Mouse (Mus musculus): ENCODE data around the gene Rbm3. TPM values are rescaled to one million over a fixed set of nuclear protein-coding genes. Genes with fewer than 3 reads are reported as not detected.

Gene Rbm3
- total RNA-seq, 2 experiments from 2014 or later: 33.9 to 82.1 TPM

GRCm38 (mm10) chrX:8164471-8164870, 18.8 kb upstream of the Rbm3 start:
- intact Hi-C loops (cut with DNase I): no loop called here
- H3K4me3 ChIP-seq: no peak overlapping the region
- no peak for DNase-seq
- no peak for TF ChIP-seq CTCF (IDR thresholded peaks at IDR 0.05)
- H3K27ac ChIP-seq: no peak overlapping the region

- TF ChIP-seq CTCF (IDR thresholded peaks at IDR 0.05): no peak
- intact Hi-C loops (cut with DNase I): no loop called here
- no peak for DNase-seq
- Histone ChIP-seq H3K4me3 (no peak overlapping the region), H3K27ac (peak overlapping the region; percentile 46; the same call in 1 of the 2 replicates)
These were observed 17.4 kb upstream of the Rbm3 start for GRCm38 (mm10) chrX:8163076-8163475.

DNA sequence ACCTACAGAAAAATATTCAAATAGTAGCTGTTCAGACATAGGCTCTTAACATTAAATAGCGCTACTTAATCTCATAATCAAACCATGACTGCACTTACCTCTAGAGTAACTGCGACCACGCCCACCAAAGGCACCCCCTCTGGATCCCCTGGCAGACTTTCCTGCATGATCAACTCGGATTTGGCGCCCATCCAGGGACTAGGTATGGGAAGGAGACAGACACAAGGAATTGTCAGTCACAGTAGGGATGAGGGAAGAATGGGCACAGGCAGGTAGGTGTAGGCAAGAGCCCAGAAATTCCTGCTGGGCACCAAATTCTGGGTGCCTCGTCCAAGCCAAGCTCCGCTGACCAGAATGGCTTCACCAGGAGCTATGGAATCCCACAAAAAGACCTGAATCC, 1.9 kb downstream of the Rbm3 start:
- Histone ChIP-seq H3K4me3 (peak overlapping the region; percentile 88), H3K27ac (no peak overlapping the region)
- TF ChIP-seq CTCF (IDR thresholded peaks at IDR 0.05): no peak
- no peak for DNase-seq
- intact Hi-C loops (cut with DNase I): no loop called here

- intact Hi-C loops (cut with DNase I): no loop called here
- H3K27ac ChIP-seq: no peak overlapping the region
- H3K4me3 ChIP-seq: no peak overlapping the region
- no peak for DNase-seq
- no peak for TF ChIP-seq CTCF (IDR thresholded peaks at IDR 0.05)
These were observed 2.7 kb downstream of the Rbm3 start for GRCm38 (mm10) chrX:8142948-8143347.

DNA sequence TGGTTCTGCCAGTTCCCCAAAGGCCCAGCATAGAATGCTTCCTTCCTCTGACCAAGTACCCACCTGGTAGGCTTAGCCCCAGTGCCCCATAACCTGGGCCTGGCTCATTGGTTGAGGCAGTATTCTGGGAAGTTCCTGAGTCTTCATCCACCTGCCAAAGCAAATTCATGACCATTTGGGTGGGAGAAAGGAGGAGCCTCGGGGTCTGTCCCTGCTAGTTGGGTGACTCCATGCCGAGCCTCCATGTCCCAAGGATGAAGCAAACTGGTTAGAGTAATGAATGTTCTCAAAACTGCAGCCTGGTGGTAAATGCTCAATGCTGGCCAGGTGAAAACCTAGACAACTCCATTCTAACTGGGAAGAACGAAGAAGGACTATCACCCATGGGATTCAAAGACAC, 4.6 kb downstream of the Rbm3 start:
- no peak overlapping the region for H3K27ac ChIP-seq
- no peak overlapping the region for H3K4me3 ChIP-seq
- intact Hi-C loops (cut with DNase I): no loop called here
- TF ChIP-seq CTCF (IDR thresholded peaks at IDR 0.05): no peak
- DNase-seq: no peak

DNA sequence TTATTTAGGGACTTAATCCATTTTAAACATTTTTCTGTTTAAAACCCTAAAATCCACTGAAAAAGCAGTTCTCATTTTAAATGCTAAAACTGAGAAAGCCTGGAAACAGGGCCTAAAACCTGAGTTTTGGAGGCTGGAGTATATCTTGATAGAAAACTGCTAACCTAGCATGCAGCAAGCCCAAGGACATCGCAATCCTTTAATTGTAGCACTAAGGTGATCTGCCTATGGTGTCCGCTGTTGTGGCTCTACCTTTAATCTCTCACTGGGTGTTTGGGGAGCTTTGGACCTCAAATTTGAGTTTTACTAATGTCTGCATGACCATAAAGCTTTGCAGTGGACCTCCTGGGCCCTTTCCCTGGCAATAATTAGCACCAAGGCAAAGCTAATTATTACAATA, 5.2 kb downstream of the Rbm3 start:
- intact Hi-C loops (cut with DNase I): no loop called here
- no peak overlapping the region for H3K4me3 ChIP-seq
- DNase-seq: no peak
- no peak overlapping the region for H3K27ac ChIP-seq
- no peak for TF ChIP-seq CTCF (IDR thresholded peaks at IDR 0.05)

DNA sequence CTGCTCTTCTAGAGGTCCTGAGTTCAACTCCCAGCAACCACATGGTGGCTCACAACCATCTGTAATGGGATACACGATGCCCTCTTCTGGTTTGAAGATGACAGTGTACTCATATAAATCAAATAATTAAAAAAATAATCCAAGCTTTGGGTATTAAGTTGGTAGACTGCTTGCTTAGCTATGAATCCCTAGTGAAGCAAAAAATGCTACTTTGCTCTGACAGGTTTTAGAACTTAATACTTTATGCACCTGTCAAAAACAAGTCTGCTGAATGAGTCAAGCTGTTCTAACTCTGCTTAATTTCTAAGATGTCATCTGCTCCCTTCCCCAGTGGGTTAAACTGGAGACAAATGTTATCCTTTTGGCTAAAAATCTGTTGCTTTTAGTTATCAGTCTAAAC, 6.2 kb downstream of the Rbm3 start:
- no peak for DNase-seq
- TF ChIP-seq CTCF (IDR thresholded peaks at IDR 0.05): no peak
- Histone ChIP-seq H3K27ac (no peak overlapping the region), H3K4me3 (no peak overlapping the region)
- intact Hi-C loops (cut with DNase I): loop anchor here (10.0 kb wide), 1 partner anchor 65 kb away; the partner anchor contains the start of gene Suv39h1

GRCm38 (mm10) chrX:8135886-8136285, 9.8 kb downstream of the Rbm3 start:
- intact Hi-C loops (cut with DNase I): loop anchor here (10.0 kb wide), 1 partner anchor 61 kb away; the partner anchor contains the start of gene Suv39h1

DNA sequence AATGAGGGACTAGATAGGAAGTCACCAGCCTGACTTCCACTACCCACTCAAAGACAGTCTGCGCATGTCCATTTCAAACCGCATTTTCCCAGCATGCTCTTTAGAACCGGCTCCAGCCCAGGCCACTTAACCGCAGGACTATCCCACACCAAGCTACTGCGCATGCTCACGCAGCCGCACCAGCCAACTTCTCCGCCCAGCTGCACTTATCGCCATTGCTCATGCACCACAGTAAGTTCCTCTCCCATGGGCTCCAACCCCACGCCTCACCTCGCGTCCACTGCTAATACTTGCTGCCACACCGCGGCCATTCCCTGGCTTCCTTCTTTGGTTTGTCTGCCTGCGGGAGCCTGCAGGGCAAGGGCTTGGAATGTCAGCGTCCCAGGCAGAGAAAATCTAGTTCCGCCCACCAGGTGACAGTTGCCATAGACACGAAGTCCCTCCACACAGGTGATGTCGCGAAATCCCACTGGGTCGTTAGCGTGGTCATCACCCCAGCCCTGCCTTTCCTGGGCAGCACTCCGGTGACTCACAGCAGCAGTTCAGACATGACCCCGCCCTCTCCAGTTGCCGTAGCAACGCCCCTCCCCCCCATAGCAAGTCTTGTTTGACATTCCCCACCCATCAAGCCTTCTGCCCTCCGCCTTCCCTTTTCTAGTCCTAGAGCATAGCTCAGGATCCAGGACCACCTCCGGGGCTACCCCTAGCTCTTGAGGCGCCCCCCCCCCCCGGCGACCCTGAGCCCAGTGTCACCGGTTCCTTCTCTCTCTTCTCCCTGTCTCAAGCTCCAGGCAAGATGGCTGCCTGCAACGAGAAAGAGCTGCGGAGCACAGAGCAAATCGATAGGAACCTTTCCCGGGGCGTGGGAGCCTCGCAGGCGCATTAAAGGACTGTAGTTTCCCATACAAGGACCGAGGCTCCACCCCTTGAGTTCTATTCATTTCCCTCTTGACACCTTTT, 13.4 kb downstream of the Rbm3 start, which contains the start of gene Wdr13:
Gene Wdr13 (minus strand): TSS at position 876 of the 960 bp plus-strand sequence.
- peak within 1 kb of the TSS; percentile 95 for H3K27ac ChIP-seq
- DNase-seq: peak; percentile 93
- TF ChIP-seq CTCF (IDR thresholded peaks at IDR 0.05): no peak
- H3K4me3 ChIP-seq: peak within 1 kb of the TSS; percentile 88
- intact Hi-C loops (cut with DNase I): loop anchor here (10.0 kb wide), 1 partner anchor 57 kb away; the partner anchor contains the start of gene Suv39h1

More at GRCm38 (mm10) chrX:8135886-8136285, 9.8 kb downstream of the Rbm3 start:
- TF ChIP-seq CTCF (IDR thresholded peaks at IDR 0.05): no peak
- no peak overlapping the region for H3K27ac ChIP-seq
- H3K4me3 ChIP-seq: no peak overlapping the region
- no peak for DNase-seq

DNA sequence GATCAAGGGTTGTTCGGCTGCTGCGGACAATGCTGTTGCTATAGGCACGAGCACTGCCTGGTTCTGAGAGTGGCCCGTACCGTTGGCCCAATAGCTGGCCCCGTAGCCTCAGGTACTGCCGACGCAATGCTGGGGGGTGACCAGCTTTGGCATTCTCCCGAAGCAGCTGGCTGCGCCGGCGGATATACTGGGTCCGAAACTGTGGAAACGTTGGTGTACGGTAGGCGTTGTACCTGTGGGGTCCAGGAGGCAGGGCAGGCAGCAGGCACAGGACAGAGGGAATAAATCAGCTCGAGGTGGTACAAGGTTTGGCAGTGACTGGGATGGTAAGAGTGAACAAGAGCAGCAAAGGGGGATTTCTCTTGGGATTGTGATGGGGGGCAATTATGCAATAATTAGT, 14.3 kb downstream of the Rbm3 start:
- no peak for DNase-seq
- Histone ChIP-seq H3K27ac (peak overlapping the region; percentile 95), H3K4me3 (peak overlapping the region; percentile 88)
- TF ChIP-seq CTCF (IDR thresholded peaks at IDR 0.05): no peak
- intact Hi-C loops (cut with DNase I): loop anchor here (10.0 kb wide), 1 partner anchor 57 kb away; the partner anchor contains the start of gene Suv39h1

DNA sequence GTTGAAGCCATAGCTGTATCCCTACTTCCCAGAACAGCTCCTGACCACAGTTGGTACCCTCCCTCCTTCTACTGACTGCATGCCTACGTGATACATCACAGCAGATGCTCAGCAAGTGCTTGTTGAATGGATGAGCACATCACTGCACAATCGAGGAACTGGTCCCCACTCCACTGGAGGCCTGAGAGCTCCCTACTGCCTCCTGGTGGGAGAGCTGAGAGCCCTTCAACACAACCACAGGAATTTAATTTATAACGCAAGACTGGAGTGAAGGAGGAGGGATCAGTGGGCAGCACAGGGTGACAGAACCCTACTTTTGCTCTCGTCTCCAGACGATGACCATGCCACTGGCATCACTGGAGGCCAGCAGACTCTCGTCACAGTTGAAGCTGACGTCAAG, 20.4 kb downstream of the Rbm3 start:
- Histone ChIP-seq H3K4me3 (no peak overlapping the region), H3K27ac (no peak overlapping the region)
- TF ChIP-seq CTCF (IDR thresholded peaks at IDR 0.05): no peak
- DNase-seq: no peak
- intact Hi-C loops (cut with DNase I): no loop called here

- intact Hi-C loops (cut with DNase I): no loop called here
These were observed 21.7 kb downstream of the Rbm3 start for GRCm38 (mm10) chrX:8123821-8124470.

DNA sequence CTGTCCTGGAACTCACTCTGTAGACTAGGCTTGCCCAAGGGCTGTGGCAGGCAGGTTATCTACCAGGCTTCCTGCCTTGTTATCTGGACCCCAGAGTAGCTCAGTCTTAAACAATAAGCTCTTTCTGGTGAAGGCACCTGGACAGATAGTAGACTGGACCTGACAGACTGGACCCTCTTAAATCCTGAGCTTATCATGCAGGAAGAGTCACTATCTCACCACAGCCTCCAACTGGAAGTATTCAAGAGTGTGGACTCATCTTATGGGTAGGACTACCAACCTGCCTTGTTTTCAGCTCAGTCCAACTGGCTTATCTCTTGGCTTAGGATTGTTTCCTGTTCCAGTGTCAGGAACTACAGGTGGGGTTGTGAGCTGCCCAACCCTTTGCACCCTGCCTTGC, 28.4 kb downstream of the Rbm3 start:
- intact Hi-C loops (cut with DNase I): no loop called here
- H3K4me3 ChIP-seq: no peak overlapping the region
- no peak for TF ChIP-seq CTCF (IDR thresholded peaks at IDR 0.05)
- H3K27ac ChIP-seq: no peak overlapping the region
- no peak for DNase-seq

More at GRCm38 (mm10) chrX:8123821-8124470, 21.7 kb downstream of the Rbm3 start:
- Histone ChIP-seq H3K27ac (no peak overlapping the region), H3K4me3 (no peak overlapping the region)
- DNase-seq: no peak
- no peak for TF ChIP-seq CTCF (IDR thresholded peaks at IDR 0.05)
